Mouse (Mus musculus): Measurements from ENCODE around the gene Gm8906. TPM values are rescaled to one million over a fixed set of nuclear protein-coding genes. Genes with fewer than 3 reads are reported as not detected.

Gm8906 gene
- 66.3 TPM for polyA plus RNA-seq (2014; fragmentation: Illumina TruSeq; extraction: RNeasy Lipid Tissue Mini Kit (QIAGEN cat#74804); ENCODE audit: low read depth, low replicate concordance)

GRCm38 (mm10) chr5:11502385-11502784 is at the start of gene Gm8906:
TSS of gene Gm8906 (plus strand) at chr5:11502685.

Other genes starting within 250 kb of the Gm8906 start
- 57.4 TPM for gene Gm8890, start 246.7 kb upstream of the Gm8906 start, polyA plus RNA-seq (2014; fragmentation: Illumina TruSeq; extraction: RNeasy Lipid Tissue Mini Kit (QIAGEN cat#74804); ENCODE audit: low read depth, low replicate concordance)
- gene Speer1, start 161.2 kb upstream of the Gm8906 start, polyA plus RNA-seq (2014; fragmentation: Illumina TruSeq; extraction: RNeasy Lipid Tissue Mini Kit (QIAGEN cat#74804); ENCODE audit: low read depth, low replicate concordance) = 80.5 TPM
- 47.0 TPM for gene Gm8897, start 86.3 kb upstream of the Gm8906 start, polyA plus RNA-seq (2014; fragmentation: Illumina TruSeq; extraction: RNeasy Lipid Tissue Mini Kit (QIAGEN cat#74804); ENCODE audit: low read depth, low replicate concordance)
- 5.5 TPM for gene Gm6460, start 92.2 kb downstream of the Gm8906 start, polyA plus RNA-seq (2014; fragmentation: Illumina TruSeq; extraction: RNeasy Lipid Tissue Mini Kit (QIAGEN cat#74804); ENCODE audit: low read depth, low replicate concordance)
- gene Gm8922, start 179.3 kb downstream of the Gm8906 start, polyA plus RNA-seq (2014; fragmentation: Illumina TruSeq; extraction: RNeasy Lipid Tissue Mini Kit (QIAGEN cat#74804); ENCODE audit: low read depth, low replicate concordance) = 33.3 TPM

Measured in testis, adult 10 weeks (tissue).